Mouse (Mus musculus) spleen, adult 2 months (tissue): ENCODE data around the gene Phf11b. TPM values are rescaled to one million over a fixed set of nuclear protein-coding genes. Genes with fewer than 3 reads are reported as not detected.
"Not testable (repeated sequence)": the region's sequence is repeated elsewhere in the genome, so short reads cannot be mapped to it uniquely, and the experiment has no call there.

Experiments used
- DNase-seq, 2 experiments: peaks; one replicate each; pipeline versions ENCODE4 v3.0.0 to v3.0.0-alpha.2; 2012 to 2021; ENCODE audit warnings: low spot score in 2 of 2, low read depth in 1 of 2
- H3K27ac ChIP-seq: fragments of 200-500 bp; 2 replicates; pipeline ENCODE4 v1.5.1; 2012; ENCODE audit warnings: low read length, inconsistent platforms; ENCODE audit not compliant: insufficient read depth
- H3K27me3 ChIP-seq: fragments of 200-500 bp; 2 replicates; pipeline ENCODE4 v1.6.1; 2012; ENCODE audit warnings: mild to moderate bottlenecking, moderate library complexity, low read length, inconsistent platforms; ENCODE audit not compliant: control insufficient read depth, insufficient read depth
- H3K36me3 ChIP-seq: fragments of 200-500 bp; 2 replicates; pipeline ENCODE4 v1.6.1; 2012; ENCODE audit warnings: mild to moderate bottlenecking, low read length, inconsistent platforms; ENCODE audit not compliant: control insufficient read depth, insufficient read depth
- H3K4me1 ChIP-seq: fragments of 200-500 bp; 2 replicates; pipeline ENCODE4 v1.6.1; 2011; ENCODE audit warnings: inconsistent platforms; ENCODE audit not compliant: control insufficient read depth, insufficient read depth, insufficient read length
- H3K4me3 ChIP-seq: fragments of 200-500 bp; 2 replicates; pipeline ENCODE4 v1.5.1; 2011; ENCODE audit warnings: mild to moderate bottlenecking, inconsistent platforms; ENCODE audit not compliant: insufficient read depth, insufficient read length; ENCODE audit errors: extremely low read depth
- CTCF ChIP-seq: fragments of 200-500 bp; IDR thresholded peaks from 2 replicates; pipeline ENCODE4 v1.5.1; 2011; ENCODE audit warnings: mild to moderate bottlenecking, inconsistent platforms; ENCODE audit not compliant: insufficient read depth, insufficient read length, insufficient replicate concordance; ENCODE audit errors: extremely low read depth
- WGBS: fragments of 180-500 bp; shearing (Covaris S2); methylation state at CpG from one replicate; pipeline ENCODE4 v1.1.7; 2018; 5-methylcytosine and 5-hydroxymethylcytosine counted together
- polyA plus RNA-seq: library from polyadenylated mRNA; depleted of rRNA; stranded (reverse); fragments of >200 nt; gene quantifications from 2 replicates; pipeline ENCODE4 v1.2.3, GENCODE M21; 2012; rRNA removed

Phf11b gene
- polyA plus RNA-seq, 1 experiment: 4.9 TPM

DNA sequence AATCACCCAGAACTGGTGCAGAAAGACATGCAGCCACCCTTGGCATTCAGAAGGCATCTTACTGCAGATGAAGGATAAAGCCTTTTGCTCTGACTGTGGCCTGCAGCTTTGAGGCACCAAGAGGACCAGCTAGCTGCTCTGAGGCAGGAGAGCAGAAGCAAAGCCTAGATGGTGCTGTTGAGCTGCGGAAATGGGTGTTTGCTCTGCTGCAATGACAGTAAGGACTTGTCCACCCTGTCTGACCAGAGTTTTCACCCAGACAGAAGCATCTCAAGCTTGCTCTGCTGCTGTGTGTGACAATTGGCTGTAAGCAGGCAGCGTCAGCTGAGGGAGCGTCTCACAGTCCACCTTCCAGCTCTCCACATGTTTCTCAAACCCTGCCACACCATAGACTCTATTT, 10.7 kb downstream of the Phf11b start:
- DNase-seq: peak in 1 of 2 experiments; percentile 17
- 93% methylated on average over 3 of the region's 3 CpGs for WGBS
- not testable (repeated sequence) for H3K27me3 ChIP-seq, H3K36me3 ChIP-seq, H3K4me3 ChIP-seq, H3K4me1 ChIP-seq, H3K27ac ChIP-seq
- TF ChIP-seq CTCF: peak; percentile 2; the same call in 1 of the 2 replicates

DNA sequence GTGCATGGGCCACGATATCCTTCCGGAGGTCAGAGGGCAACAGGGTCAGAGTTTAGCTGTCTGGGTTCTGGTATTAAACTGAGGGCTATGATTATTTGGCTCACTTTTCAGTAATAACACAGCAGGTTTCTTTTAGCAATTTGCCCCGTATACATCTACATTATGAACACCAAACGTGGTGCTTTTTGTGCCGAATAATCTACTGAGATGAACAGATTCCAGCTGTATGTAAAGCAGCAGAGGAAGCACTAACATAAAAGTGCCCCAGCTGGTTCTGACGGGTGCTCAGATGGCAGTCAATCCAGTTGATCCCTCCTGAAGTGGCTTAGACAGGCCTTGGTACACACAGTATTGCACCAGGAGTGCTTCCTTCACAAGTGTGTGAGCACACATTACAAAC, 21.2 kb downstream of the Phf11b start:
- DNase-seq, H3K4me3 ChIP-seq, H3K27me3 ChIP-seq, H3K27ac ChIP-seq, H3K4me1 ChIP-seq: not testable (repeated sequence)
- 87% methylated on average over 6 of the region's 6 CpGs for WGBS
- H3K36me3 ChIP-seq: peaks cover 11% of the 10 kb centered on the region

DNA sequence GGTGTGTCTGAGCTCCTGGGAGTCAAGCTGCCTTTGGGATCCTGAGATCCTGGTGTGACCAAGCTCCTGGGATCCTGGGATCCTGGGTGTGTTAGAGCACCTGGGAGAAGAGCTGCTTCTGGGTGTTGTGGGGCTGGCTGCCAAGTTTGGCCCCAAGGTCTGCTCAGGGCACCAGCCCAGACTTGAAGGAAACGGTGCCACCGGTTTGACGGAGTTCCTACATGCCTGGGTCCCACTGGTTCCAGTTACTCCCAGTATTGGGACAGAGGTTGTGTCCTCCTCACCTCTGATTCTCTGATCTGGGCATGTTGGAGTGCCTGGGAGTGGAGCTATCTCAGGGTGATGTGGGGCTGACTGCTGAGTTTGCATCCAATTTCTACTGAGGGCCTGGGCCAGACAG, 22.1 kb downstream of the Phf11b start:
- DNase-seq, H3K27me3 ChIP-seq, H3K4me3 ChIP-seq, H3K4me1 ChIP-seq, H3K27ac ChIP-seq: not testable (repeated sequence)
- peaks cover 11% of the 10 kb centered on the region for H3K36me3 ChIP-seq
- 96% methylated on average over 3 of the region's 3 CpGs for WGBS

DNA sequence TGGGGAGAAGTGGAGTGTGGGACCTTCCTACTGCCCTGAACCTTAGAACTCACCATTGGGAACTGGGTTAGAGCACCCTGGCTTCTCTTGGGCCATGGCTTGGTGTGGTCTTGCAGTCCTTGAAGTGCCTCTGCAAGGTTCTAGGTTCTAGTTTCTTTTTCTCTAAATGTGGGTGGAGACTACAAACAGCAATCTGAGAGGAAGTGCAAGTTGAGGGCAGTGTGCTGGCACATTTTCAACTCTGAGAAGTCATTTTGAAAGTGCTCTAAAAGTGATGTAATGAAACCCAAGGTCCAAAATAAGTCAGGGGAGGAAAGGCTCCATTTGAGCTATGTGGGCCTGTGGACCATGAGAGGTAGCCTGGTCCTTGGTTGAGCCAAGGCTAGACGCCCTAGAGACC, 43.8 kb downstream of the Phf11b start, which contains the start of gene Phf11a:
Phf11a (minus strand) TSS at position 132 of the 400 bp plus-strand sequence.
- peak within 1 kb of the TSS; percentile 34; the same call in 1 of the 2 replicates for H3K4me3 ChIP-seq
- not testable (repeated sequence) for H3K4me1 ChIP-seq, H3K27ac ChIP-seq, H3K36me3 ChIP-seq, H3K27me3 ChIP-seq
- peak in 1 of 2 experiments; percentile 6 for DNase-seq
- WGBS: 79% methylated on average over 1 of the region's 1 CpGs

DNA sequence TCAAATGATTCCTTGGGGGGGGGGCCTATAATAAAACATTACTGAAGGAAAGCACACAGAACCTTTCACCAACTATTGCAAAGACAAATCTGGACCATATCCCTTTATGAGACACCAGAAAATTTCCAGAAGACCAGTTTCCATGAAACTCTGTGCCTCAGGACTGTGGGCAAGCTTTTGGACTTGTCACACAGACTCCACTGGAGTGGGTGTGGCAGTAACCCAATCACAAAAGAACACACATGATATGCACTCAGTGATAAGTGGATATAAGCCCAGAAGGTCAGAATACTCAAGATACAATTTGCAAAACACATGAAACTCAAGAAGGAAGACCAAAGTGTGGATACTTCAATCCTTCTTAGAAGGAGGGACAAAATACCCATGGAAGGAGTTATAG, 49.4 kb downstream of the Phf11b start:
- not testable (repeated sequence) for H3K4me1 ChIP-seq, H3K27me3 ChIP-seq, DNase-seq, H3K36me3 ChIP-seq, H3K27ac ChIP-seq, H3K4me3 ChIP-seq

DNA sequence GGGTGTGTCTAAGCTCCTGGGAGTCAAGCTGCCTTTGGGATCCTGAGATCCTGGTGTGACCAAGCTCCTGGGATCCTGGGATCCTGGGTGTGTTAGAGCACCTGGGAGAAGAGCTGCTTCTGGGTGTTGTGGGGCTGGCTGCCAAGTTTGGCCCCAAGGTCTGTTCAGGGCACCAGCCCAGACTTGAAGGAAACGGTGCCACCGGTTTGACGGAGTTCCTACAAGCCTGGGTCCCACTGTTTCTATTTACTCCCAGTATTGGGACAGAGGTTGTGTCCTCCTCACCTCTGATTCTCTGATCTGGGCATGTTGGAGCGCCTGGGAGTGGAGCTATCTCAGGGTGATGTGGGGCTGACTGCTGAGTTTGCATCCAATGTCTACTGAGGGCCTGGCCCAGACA, 66.2 kb downstream of the Phf11b start:
- WGBS: 90% methylated on average over 4 of the region's 4 CpGs

More for the DNA sequence above, 66.2 kb downstream of the Phf11b start:
- not testable (repeated sequence) for H3K4me3 ChIP-seq, H3K27ac ChIP-seq, DNase-seq, H3K36me3 ChIP-seq, H3K27me3 ChIP-seq, H3K4me1 ChIP-seq

Other genes with a start within 250 kb of the Phf11b start
- not detected in 2 replicates for gene 1700129C05Rik, start 198.5 kb downstream of the Phf11b start, polyA plus RNA-seq
- not detected in 2 replicates for gene Gm5142, start 162.6 kb downstream of the Phf11b start, polyA plus RNA-seq
- 9.9 and 10.9 TPM in 2 replicates for gene Rcbtb1, start 140.1 kb downstream of the Phf11b start, polyA plus RNA-seq
- 0.38 and 0.46 TPM in 2 replicates for gene Gm6904, start 81.1 kb downstream of the Phf11b start, polyA plus RNA-seq
- 3.6 and 4.6 TPM in 2 replicates for gene Phf11a, start 43.8 kb downstream of the Phf11b start, polyA plus RNA-seq
- 3.6 and 3.7 TPM in 2 replicates for gene Phf11d, start 24.1 kb upstream of the Phf11b start, polyA plus RNA-seq
- 0.85 and 1.1 TPM in 2 replicates for gene Phf11c, start 54.0 kb upstream of the Phf11b start, polyA plus RNA-seq
- 13.4 and 14.1 TPM in 2 replicates for gene Setdb2, start 99.5 kb upstream of the Phf11b start, polyA plus RNA-seq
- gene Cab39l, start 99.6 kb upstream of the Phf11b start, polyA plus RNA-seq: 4.6 and 5.2 TPM in 2 replicates